Mouse (Mus musculus): ENCODE data around the gene Ttc30b. TPM values are rescaled to one million over a fixed set of nuclear protein-coding genes. Genes with fewer than 3 reads are reported as not detected.

Gene Ttc30b
- polyA plus RNA-seq, 1 experiment from 2014 or later, result 8.3 TPM

Other genes starting within 250 kb of the Ttc30b start
- 112 and 115 TPM in 2 replicates for gene Nfe2l2, start 233.9 kb downstream of the Ttc30b start, polyA plus RNA-seq (2015; fragmentation: Nextera tagmentation; extraction: Ambion mirVana)
- 18.3 and 21.8 TPM in 2 replicates for gene Agps, start 106.4 kb downstream of the Ttc30b start, polyA plus RNA-seq (2015; fragmentation: Nextera tagmentation; extraction: Ambion mirVana)
- 0.15 and 0.22 TPM in 2 replicates for gene Ttc30a2, start 39.6 kb upstream of the Ttc30b start, polyA plus RNA-seq (2015; fragmentation: Nextera tagmentation; extraction: Ambion mirVana)
- gene Ttc30a1, start 43.4 kb upstream of the Ttc30b start, polyA plus RNA-seq (2015; fragmentation: Nextera tagmentation; extraction: Ambion mirVana), result 5.1 and 5.2 TPM in 2 replicates

Data from intestine, embryonic 16.5 days (tissue).